Mouse (Mus musculus) midbrain, embryonic 14.5 days (tissue): ENCODE results near the gene Zc3h8. TPM values are rescaled to one million over a fixed set of nuclear protein-coding genes. Genes with fewer than 3 reads are reported as not detected.
A peak's percentile ranks its signal among the peaks of the same experiment; 100 is the strongest.

ENCODE experiments used
- ATAC-seq: fragments of 200-750 bp; cut with Nextera tagmentation; 2 replicates; pipeline ENCODE4 v1.8.0; 2017; ENCODE audit warnings: moderate number of reproducible peaks, moderate library complexity; ENCODE audit not compliant: low FRiP score, low TSS enrichment
- DNase-seq: peaks from one replicate; pipeline ENCODE4 v3.0.0-alpha.2; 2015
- H3K27ac ChIP-seq: fragments of 300-500 bp; sonication (generic); replicated peaks from 2 replicates; pipeline ENCODE4 v1.5.1; 2014; ENCODE audit warnings: mild to moderate bottlenecking, low read depth, low read length, moderate library complexity
- H3K27me3 ChIP-seq: fragments of 300-500 bp; sonication (generic); 2 replicates; pipeline ENCODE4 v1.6.1; 2014; ENCODE audit warnings: low read length, control low read depth, mixed read lengths; ENCODE audit not compliant: control insufficient read depth, insufficient read depth
- H3K36me3 ChIP-seq: fragments of 300-500 bp; sonication (generic); 2 replicates; pipeline ENCODE4 v1.6.1; 2014; ENCODE audit warnings: low read length, control low read depth; ENCODE audit not compliant: control insufficient read depth, insufficient read depth
- H3K4me1 ChIP-seq: fragments of 300-500 bp; sonication (generic); 2 replicates; pipeline ENCODE4 v1.6.1; 2014; ENCODE audit warnings: mild to moderate bottlenecking, antibody characterized with exemption, low read length, control low read depth; ENCODE audit not compliant: control insufficient read depth, insufficient read depth
- H3K4me2 ChIP-seq: fragments of 300-500 bp; sonication (generic); 2 replicates; pipeline ENCODE4 v1.6.1; 2014; ENCODE audit warnings: mild to moderate bottlenecking, low read length, moderate library complexity
- H3K4me3 ChIP-seq: fragments of 300-500 bp; sonication (generic); replicated peaks from 2 replicates; pipeline ENCODE4 v1.5.1; 2014; ENCODE audit warnings: low read depth, low read length
- H3K9ac ChIP-seq: fragments of 300-500 bp; sonication (generic); replicated peaks from 2 replicates; pipeline ENCODE4 v1.6.1; 2014; ENCODE audit warnings: mild to moderate bottlenecking, low read length, moderate library complexity
- H3K9me3 ChIP-seq: fragments of 300-500 bp; sonication (generic); 2 replicates; pipeline ENCODE4 v1.6.1; 2016; ENCODE audit warnings: low read length, control low read depth, mixed read lengths; ENCODE audit not compliant: control insufficient read depth
- WGBS: fragments of 180-500 bp; shearing (Covaris S2); extraction: QIAGEN DNeasy Blood & Tissue Kit; methylation state at CpG from one replicate; pipeline ENCODE4 v1.1.7; 2014; 5-methylcytosine and 5-hydroxymethylcytosine counted together
- polyA plus RNA-seq: library from polyadenylated mRNA; unstranded; fragments of >200 nt; fragmentation: Nextera tagmentation; extraction: Ambion mirVana; gene quantifications from 2 replicates; pipeline ENCODE4 v1.2.1, GENCODE M21; 2014

The Zc3h8 gene
- polyA plus RNA-seq, 1 experiment from 2014 or later = 12.4 TPM

- 2% methylated on average over 6 of the region's 6 CpGs for WGBS
These were observed 22.4 kb upstream of the Zc3h8 start for GRCm38 (mm10) chr2:128966236-128966635.

GRCm38 (mm10) chr2:128965505-128966105 is 21.7 kb upstream of the Zc3h8 start:
- Histone ChIP-seq H3K4me1 (peaks cover 14% of the 10 kb centered on the region), H3K27me3 (no peaks in the 10 kb centered on the region), H3K9me3 (no peaks in the 10 kb centered on the region), H3K27ac (peak overlapping the region; percentile 100; the same call in 1 of the 2 replicates), H3K4me2 (peak overlapping the region; percentile 73), H3K4me3 (peak overlapping the region; percentile 91), H3K36me3 (no peaks in the 10 kb centered on the region), H3K9ac (no peak overlapping the region; the same call in 1 of the 2 replicates)
- ATAC-seq (no peak), DNase-seq (peak; percentile 29)
- 42% methylated on average over 5 of the region's 5 CpGs for WGBS

More at GRCm38 (mm10) chr2:128966236-128966635, 22.4 kb upstream of the Zc3h8 start:
- Histone ChIP-seq H3K27me3 (no peaks in the 10 kb centered on the region), H3K36me3 (no peaks in the 10 kb centered on the region), H3K4me1 (peaks cover 14% of the 10 kb centered on the region), H3K4me3 (peak overlapping the region; percentile 91), H3K9me3 (no peaks in the 10 kb centered on the region), H3K9ac (peak overlapping the region; percentile 97; the same call in 1 of the 2 replicates), H3K27ac (peak overlapping the region; percentile 100), H3K4me2 (peak overlapping the region; percentile 73)
- peak; percentile 44 for DNase-seq
- ATAC-seq = no peak

- H3K36me3 ChIP-seq = no peaks in the 10 kb centered on the region
- H3K27me3 ChIP-seq = no peaks in the 10 kb centered on the region
- H3K27ac ChIP-seq = no peak overlapping the region
- H3K4me2 ChIP-seq = no peak overlapping the region
- H3K9ac ChIP-seq = no peak overlapping the region
- no peak overlapping the region for H3K4me3 ChIP-seq
- no peaks in the 10 kb centered on the region for H3K4me1 ChIP-seq
- no peak for ATAC-seq
- no peak for DNase-seq
- H3K9me3 ChIP-seq = no peaks in the 10 kb centered on the region
These were observed 10.3 kb upstream of the Zc3h8 start for GRCm38 (mm10) chr2:128954186-128954585.

- H3K4me1 ChIP-seq = peaks cover under 1% of the 10 kb centered on the region; the same call in 1 of the 2 replicates
- peak; percentile 89 for DNase-seq
- no peak overlapping the region for H3K4me2 ChIP-seq
- 33% methylated on average over 6 of the region's 6 CpGs for WGBS
- H3K27ac ChIP-seq = no peak overlapping the region
- no peaks in the 10 kb centered on the region for H3K27me3 ChIP-seq
- no peaks in the 10 kb centered on the region for H3K36me3 ChIP-seq
- H3K4me3 ChIP-seq = no peak overlapping the region
- H3K9me3 ChIP-seq = no peaks in the 10 kb centered on the region
- no peak for ATAC-seq
- H3K9ac ChIP-seq = no peak overlapping the region
These were observed 4.2 kb upstream of the Zc3h8 start for GRCm38 (mm10) chr2:128947962-128948588.

GRCm38 (mm10) chr2:128936256-128936655 is 7.6 kb downstream of the Zc3h8 start:
- no peaks in the 10 kb centered on the region for H3K27me3 ChIP-seq
- peaks cover 31% of the 10 kb centered on the region for H3K36me3 ChIP-seq
- no peak overlapping the region for H3K9ac ChIP-seq
- H3K4me3 ChIP-seq = no peak overlapping the region
- ATAC-seq = no peak
- no peaks in the 10 kb centered on the region for H3K4me1 ChIP-seq
- no peak overlapping the region for H3K4me2 ChIP-seq
- no peaks in the 10 kb centered on the region for H3K9me3 ChIP-seq
- DNase-seq = no peak
- WGBS = 94% methylated on average over 3 of the region's 3 CpGs
- no peak overlapping the region for H3K27ac ChIP-seq

- H3K9me3 ChIP-seq = no peaks in the 10 kb centered on the region
- ATAC-seq (no peak), DNase-seq (no peak)
- no peak overlapping the region for H3K9ac ChIP-seq
- H3K4me2 ChIP-seq = no peak overlapping the region
- peaks cover 50% of the 10 kb centered on the region for H3K36me3 ChIP-seq
- no peak overlapping the region for H3K4me3 ChIP-seq
- H3K27me3 ChIP-seq = no peaks in the 10 kb centered on the region
- H3K27ac ChIP-seq = no peak overlapping the region
- H3K4me1 ChIP-seq = no peaks in the 10 kb centered on the region
These were observed 13.2 kb downstream of the Zc3h8 start for GRCm38 (mm10) chr2:128930704-128931103.

GRCm38 (mm10) chr2:128928446-128928845 is 15.4 kb downstream of the Zc3h8 start:
- Histone ChIP-seq H3K9ac (no peak overlapping the region), H3K27me3 (no peaks in the 10 kb centered on the region), H3K4me3 (no peak overlapping the region), H3K4me2 (no peak overlapping the region), H3K36me3 (peaks cover 40% of the 10 kb centered on the region), H3K4me1 (no peaks in the 10 kb centered on the region), H3K27ac (no peak overlapping the region), H3K9me3 (no peaks in the 10 kb centered on the region)
- no peak for DNase-seq
- 87% methylated on average over 3 of the region's 3 CpGs for WGBS
- ATAC-seq = no peak

- no peak for DNase-seq
- 95% methylated on average over 4 of the region's 4 CpGs for WGBS
- no peaks in the 10 kb centered on the region for H3K4me1 ChIP-seq
- no peaks in the 10 kb centered on the region for H3K9me3 ChIP-seq
- H3K4me2 ChIP-seq = no peak overlapping the region
- H3K9ac ChIP-seq = no peak overlapping the region
- H3K4me3 ChIP-seq = no peak overlapping the region
- no peak overlapping the region for H3K27ac ChIP-seq
- H3K36me3 ChIP-seq = peaks cover 12% of the 10 kb centered on the region
- H3K27me3 ChIP-seq = no peaks in the 10 kb centered on the region
- no peak for ATAC-seq
These were observed 19.1 kb downstream of the Zc3h8 start for GRCm38 (mm10) chr2:128924799-128925198.

GRCm38 (mm10) chr2:128916528-128916927 is 27.3 kb downstream of the Zc3h8 start:
- 78% methylated on average over 3 of the region's 3 CpGs for whole genome bisulfite sequencing
- no peaks in the 10 kb centered on the region for H3K4me1 ChIP-seq
- no peak overlapping the region for H3K9ac ChIP-seq
- H3K27me3 ChIP-seq = no peaks in the 10 kb centered on the region
- H3K9me3 ChIP-seq = no peaks in the 10 kb centered on the region
- no peak overlapping the region for H3K4me2 ChIP-seq
- DNase-seq (no peak), ATAC-seq (no peak)
- H3K27ac ChIP-seq = no peak overlapping the region
- H3K4me3 ChIP-seq = no peak overlapping the region
- no peaks in the 10 kb centered on the region for H3K36me3 ChIP-seq
